Mouse (Mus musculus) olfactory bulb, adult 2 months (tissue): ENCODE results near the gene Tgfb2.

ENCODE experiments used
- CTCF ChIP-seq: fragments of 200-500 bp; IDR thresholded peaks from 2 replicates; pipeline ENCODE4 v1.5.1; 2012; ENCODE audit warnings: low read depth, mild to moderate bottlenecking, low read length, moderate library complexity; ENCODE audit not compliant: insufficient read depth
- POLR2A ChIP-seq: fragments of 200-500 bp; IDR thresholded peaks from 2 replicates; pipeline ENCODE4 v1.6.1; 2012; ENCODE audit warnings: mild to moderate bottlenecking, low read depth, low read length, moderate library complexity; ENCODE audit not compliant: insufficient read depth

GRCm38 (mm10) chr1:186700496-186700895, 5.3 kb downstream of the Tgfb2 start:
- no peak for TF ChIP-seq CTCF
- TF ChIP-seq POLR2A, result no peak
